Mouse (Mus musculus) mouse trophoblast stem cell (cell line): ENCODE measurements around the gene Ntsr1.

Source experiments
- in situ Hi-C, 2 experiments: fragments of 300-500 bp; cut with MseI, MboI; formaldehyde crosslinking; loops; 2 replicates in 1 of 2; 3 replicates in 1 of 2; pipeline ENCODE4 v1.15.1; 2025

The Ntsr1 gene

GRCm38 (mm10) chr2:180508455-180509115, 8.8 kb downstream of the Ntsr1 start:
- in situ Hi-C loops: no loop called here

DNA sequence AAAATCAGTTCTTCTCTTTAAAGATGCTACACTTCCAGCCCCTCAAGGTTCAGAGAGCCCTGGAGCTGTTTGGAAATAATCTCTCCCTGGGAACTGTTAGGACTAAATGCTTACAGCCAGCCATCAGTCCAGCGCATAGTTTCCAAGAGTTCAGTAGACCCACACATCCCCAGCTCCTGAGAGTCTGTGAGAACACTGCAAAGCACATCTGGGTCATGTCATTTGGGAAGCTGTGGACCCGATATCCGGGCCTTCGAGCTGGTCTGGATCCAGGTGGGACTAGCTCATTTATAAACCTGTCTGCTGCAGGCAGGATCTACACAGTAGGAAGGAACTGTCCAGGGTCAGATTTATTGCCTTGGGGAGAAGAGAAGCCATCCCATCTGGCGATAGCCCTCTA, 11.1 kb downstream of the Ntsr1 start:
- in situ Hi-C loops: no loop called here

GRCm38 (mm10) chr2:180511875-180512661, 12.3 kb downstream of the Ntsr1 start:
- in situ Hi-C loops: no loop called here

DNA sequence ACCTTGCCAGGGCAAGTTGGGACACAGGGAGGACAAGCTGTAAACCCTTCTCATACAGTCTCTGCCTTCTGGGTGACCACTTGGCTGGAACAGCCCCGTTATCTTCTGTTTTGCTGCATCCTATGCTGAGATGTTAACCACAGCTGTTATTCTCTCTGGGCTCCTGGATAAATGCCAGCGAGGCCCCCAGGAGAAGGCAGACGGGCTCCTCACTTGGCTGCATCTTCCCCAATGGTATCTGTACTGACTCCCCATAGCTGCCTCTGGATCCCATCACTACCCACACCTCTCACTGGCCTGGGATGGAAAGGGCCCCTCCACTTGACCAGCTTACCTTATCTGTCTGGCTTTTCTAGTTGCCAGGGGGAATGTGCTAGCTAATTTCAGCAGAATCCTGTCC, 13.2 kb downstream of the Ntsr1 start:
- in situ Hi-C loops: no loop called here

DNA sequence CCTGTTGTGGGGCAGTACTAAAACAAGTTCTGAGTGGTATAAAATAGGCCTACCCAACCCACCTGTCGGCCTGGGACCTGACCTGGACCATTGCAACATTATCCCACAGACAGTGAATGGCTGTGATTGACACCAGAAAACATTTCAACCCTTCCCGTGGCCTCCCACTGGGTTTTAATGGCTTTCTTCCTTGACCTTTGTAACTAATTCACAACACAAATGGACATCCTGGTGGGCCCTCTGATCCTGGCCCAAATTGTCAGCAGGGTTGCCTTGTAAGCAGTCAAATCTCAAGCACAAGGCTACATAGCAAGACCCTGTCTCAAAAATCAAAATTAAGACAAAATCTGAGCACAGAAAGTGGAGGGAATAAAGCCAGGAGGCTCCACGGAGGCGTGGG, 14.1 kb downstream of the Ntsr1 start:
- in situ Hi-C loops: no loop called here

DNA sequence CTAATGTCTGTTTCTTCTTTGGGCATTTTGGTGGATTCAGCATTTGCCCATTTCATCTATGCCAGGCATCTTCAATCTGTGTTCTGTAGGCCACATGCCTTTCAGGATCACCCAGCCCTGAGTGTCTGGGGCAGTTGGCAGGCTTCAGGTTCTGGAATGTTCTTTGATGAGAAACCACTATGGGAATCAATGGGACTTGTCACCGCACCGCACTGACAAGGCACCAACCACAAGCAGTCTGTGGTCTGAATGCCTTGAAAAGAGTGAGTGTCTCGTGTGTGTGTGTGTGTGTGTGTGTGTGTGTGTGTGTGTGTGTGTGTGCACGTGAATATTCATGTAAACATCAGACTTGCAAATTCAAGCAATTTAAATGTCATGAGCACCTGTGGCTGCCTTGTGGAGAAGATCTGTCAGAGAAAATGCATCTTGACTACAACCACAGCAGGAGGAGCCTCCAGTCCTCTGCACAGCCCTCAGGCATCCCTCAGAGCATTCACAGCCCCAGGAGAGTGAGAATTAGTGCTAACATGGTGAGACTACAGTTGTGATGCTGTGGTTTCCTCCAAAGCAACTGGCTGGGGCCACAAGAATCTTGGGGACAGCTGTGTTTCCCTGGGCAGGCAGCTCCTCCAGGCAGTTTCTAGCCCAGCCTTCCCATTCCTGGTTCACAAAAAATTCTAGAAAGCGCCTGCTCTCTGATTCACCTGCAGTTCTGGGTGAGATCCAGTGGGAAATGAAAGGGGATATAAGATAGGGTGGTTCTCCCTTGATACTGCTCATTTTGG, 21.9 kb downstream of the Ntsr1 start:
- in situ Hi-C loops: no loop called here

GRCm38 (mm10) chr2:180522825-180523224, 23.0 kb downstream of the Ntsr1 start:
- in situ Hi-C loops: no loop called here

DNA sequence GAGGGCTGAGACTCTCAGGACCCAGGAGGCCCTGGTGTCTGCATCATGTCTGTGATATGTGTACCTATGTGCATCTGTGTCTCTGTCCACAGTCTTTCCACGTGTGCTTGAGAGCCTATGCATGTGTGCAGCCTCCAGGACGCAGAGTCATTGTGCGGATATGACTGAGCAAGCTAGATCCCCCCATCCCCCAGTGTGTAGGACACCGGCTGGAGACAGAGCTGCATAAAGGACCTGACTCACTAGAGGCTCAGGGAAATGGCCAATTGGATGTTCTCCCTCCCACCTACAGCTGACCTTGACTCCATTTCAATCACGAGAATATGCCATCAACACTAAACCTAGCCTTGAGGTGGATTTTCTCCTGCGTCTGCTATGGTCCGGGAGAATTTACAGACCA, 27.7 kb downstream of the Ntsr1 start:
- in situ Hi-C loops: no loop called here

DNA sequence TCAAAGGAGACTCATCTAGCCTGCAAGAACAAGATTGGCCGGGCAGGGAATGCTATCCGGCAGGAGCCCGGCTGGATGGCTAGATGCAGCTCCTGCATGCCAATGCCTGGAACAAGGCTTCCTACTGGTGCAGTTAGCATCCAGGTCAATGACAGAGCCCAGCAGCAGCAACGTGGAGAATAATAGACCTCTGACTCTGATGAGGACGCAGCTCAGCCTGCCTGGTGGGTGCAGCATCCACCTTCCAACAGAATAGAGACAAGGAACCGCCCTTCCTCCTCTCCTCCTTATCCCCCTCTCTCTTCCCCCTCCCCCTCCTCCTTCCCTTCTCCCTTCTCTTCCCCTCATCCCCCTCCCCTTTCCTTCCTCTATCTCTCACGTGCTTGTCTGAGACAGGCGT, 28.1 kb downstream of the Ntsr1 start:
- in situ Hi-C loops: no loop called here

DNA sequence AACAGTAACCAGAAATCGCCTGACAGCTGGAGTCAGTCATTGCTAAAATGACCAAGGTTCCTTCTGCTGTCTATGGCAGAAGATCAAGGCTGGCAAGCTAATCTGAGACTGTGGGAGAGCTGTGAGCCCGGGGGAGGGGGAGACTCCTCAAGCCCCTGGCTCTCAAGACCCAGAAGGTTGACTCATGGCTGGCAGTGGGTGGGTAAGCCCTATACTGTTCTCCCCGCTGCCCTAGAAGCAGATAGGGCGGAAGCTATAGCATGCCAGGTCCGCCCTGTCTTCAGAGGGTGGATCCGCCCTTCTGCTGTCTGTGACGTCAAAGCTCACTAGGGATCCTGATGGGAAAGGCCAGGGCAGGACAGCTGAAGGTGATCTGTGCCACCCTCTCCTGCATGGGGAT, 30.4 kb downstream of the Ntsr1 start:
- in situ Hi-C loops: no loop called here

DNA sequence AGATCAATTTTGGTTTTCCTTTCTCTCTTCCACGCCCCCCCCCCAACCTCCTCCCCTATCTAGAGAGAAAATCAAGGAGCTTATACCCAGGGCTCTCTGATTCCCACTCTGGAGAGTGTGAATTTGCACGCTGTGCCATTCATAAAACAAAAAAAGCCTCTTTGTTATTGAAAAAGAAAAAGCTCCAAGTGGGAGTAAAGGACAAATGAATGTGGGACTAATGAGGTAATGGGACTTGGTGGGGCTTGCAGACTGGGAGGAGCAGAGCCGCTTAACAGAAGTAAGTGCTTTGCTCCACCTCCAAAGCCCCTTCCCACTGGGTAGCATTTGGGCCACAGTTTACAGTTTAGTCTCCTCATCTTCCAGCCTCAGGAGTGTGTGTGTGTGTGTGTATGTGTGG, 30.8 kb downstream of the Ntsr1 start:
- in situ Hi-C loops: no loop called here

- in situ Hi-C loops: no loop called here
Observed at GRCm38 (mm10) chr2:180531671-180532385, 32.1 kb downstream of the Ntsr1 start.

DNA sequence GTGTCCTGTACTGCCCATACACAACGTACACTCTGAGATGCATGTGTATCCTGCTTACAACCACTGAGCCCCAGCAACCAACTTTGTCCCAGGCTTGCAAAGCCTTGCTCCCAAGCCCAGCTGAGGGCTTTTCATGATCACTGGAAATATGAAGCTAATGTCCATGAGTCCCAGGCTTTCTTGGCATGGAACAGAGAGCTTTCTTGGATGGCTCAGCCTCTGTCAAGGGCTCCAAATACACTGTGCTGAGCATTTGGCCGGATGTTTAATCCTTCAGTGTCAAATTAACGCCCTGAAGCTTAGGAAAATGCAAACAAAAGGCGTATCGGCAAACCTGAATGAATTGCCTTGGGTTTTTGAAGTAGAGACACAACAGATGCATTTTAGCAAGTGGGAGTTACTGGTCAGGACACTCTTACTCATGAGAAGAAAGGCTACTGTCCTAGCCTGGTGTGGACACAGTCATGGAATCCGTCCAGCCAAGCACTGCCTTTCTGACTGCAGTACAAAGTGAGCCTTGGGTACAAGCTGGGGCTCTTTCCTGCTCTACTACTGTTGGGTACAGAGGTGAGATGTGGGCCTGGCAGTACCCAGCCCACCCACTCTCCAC, 32.7 kb downstream of the Ntsr1 start:
- in situ Hi-C loops: no loop called here

DNA sequence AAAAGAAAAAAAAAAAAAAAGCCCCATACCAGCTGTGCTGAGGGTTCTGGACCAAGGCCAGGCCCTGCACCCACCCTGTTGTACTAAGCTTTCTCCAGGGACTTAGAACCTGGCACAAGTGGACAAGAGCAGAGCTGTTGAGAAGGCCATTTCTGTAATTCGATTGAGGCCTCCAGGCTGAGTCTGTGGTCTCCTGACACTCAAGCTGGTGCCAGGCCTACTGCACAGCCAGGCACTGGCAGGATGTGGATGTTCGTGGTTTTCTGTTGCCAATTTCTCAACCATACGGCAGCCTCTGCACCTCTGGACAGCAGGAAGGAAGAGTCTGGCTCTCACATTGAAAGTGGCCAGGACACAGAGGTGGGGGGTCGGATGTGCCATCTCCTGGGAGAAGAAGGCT, 33.5 kb downstream of the Ntsr1 start:
- in situ Hi-C loops: no loop called here

DNA sequence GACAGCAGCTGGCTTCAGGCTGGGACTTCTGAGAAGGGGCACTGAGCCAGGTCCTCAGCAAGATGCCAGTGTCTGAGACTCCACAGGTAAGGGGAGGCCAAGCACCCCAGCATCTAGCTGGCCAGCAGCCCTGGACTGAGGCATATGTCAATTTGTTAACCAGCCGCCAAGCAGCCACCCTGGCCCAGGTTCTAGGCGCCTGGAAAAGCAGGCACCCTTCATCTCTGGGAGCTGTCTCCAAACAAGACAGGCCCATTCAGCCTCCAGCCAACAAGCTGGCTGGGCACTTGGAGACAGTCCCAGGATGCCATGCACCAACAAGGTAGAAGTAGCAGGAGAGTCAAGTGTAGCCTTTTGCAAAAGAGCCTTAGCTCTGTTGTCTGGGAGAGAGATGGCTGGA, 43.9 kb downstream of the Ntsr1 start:
- in situ Hi-C loops: no loop called here

- in situ Hi-C loops: no loop called here
Observed at GRCm38 (mm10) chr2:180545046-180545445, 45.3 kb downstream of the Ntsr1 start.

GRCm38 (mm10) chr2:180547384-180548106, 47.8 kb downstream of the Ntsr1 start:
- in situ Hi-C loops: no loop called here

GRCm38 (mm10) chr2:180552340-180552739, 52.6 kb downstream of the Ntsr1 start:
- in situ Hi-C loops: loop anchor here in 1 of 2 experiments (10.0 kb wide), 1 partner anchor 78 kb away; no protein-coding TSS in a partner anchor

DNA sequence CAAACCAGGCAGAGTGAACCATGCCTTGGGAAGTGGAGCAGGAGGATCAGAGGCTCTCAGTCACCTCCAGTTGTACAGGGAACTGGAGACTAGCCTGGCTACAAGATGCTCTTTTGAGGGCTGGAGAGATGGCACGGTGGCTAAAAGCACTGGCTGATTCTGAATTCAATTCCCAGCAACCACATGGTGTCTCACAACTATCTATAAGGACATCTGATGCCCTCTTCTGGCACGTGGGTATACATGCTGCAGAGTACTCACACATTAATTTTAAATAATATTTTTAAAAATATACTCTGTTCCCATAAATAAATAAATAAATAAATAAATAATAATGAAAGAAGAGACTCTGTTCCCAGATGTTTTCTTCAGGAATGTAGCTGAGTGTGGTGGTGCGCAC, 55.4 kb downstream of the Ntsr1 start:
- in situ Hi-C loops: loop anchor here in 1 of 2 experiments (10.0 kb wide), 1 partner anchor 80 kb away; no protein-coding TSS in a partner anchor

DNA sequence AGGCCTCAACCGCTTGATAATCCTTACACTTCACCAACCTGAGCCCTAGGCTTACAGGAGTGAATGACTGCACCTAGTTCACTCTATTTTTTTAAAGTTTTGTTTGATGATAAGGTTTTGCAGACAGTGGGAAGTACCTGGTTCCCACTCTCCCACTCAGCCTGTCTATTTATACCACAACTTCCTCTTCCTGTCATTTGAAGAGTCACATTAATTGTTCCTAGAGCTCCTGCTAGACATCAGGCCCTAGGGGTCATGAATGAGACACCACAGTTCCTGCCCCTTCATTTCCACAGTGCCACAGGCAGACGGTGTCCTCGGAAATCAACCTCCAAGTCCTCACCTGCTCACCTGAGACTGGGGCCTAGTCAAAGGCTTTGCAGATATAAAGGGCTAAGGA, 56.7 kb downstream of the Ntsr1 start:
- in situ Hi-C loops: loop anchor here in 1 of 2 experiments (10.0 kb wide), 1 partner anchor 82 kb away; no protein-coding TSS in a partner anchor

DNA sequence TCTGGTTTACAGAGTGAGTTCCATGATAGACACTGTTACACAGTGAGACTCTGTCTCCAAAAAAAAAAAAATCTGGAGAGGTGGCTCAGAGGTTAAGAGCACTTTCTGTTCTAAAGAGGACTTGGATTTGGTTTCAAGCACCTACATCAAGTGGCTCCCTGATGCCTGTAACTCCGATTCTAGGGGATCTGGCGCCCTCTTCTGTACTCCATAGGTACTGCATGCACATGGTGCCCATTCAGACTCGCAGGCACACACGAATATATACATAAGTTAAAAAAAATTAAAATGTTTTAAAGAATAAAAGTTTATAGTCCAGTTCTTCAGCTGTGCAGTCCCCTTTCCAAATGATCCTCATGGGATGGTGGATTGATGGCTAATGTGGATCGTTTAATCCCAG, 60.5 kb downstream of the Ntsr1 start:
- in situ Hi-C loops: no loop called here
